Mouse (Mus musculus) lung, postnatal 25 days (tissue): ENCODE data around the gene Dph6.
A peak's percentile ranks its signal among the peaks of the same experiment; 100 is the strongest.
"Not testable (repeated sequence)": the region's sequence is repeated elsewhere in the genome, so short reads cannot be mapped to it uniquely, and the experiment has no call there.

ENCODE experiments used
- DNase-seq: peaks from one replicate; pipeline ENCODE4 v3.0.0; 2022; ENCODE audit warnings: low spot score

Dph6 gene

DNA sequence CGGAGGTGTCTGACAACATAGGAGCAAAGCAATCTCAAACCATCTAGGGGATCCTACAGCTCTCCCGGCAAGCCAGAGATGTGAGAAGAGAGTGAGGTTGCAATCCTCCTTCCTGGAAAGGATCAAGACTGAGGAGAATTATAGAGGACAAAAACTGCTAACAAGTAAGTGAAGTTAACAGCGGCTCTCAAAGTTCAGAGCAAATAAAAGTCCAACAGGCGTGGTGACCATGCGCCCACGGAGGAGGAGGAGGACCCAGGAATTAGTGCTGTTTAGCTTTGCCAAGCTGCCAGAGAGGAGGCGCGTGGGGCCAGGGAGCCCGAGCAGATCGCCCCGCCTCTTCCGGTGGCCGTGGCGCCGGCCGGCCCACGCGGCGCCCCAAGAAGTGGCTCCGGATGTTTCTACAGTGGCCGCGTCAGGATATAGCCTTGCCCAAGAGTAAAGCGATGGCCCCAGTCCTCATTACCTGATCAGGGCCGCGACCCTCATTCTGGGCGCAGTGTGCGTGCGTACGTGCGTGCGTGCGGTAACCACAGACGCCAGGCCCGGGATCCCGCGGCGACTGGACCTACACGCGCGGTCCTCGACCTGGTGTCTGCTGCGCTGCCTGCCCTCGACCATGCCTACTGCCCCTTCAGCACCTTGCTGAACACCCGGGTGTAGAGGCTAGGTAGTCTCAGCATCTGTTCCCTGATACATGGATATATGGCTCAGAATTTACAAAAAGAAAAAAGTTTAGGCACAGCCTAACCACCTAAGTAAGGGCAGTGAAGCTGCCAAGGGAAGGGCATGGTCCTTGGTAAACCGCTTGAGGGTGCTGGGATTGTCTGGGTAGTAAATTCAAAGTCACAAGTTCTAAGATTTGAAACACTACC lies at the start of gene Dph6:
Gene Dph6, minus strand, starts transcription at position 600 of the 875 bp plus-strand sequence.
- peak; percentile 76 for DNase-seq

DNA sequence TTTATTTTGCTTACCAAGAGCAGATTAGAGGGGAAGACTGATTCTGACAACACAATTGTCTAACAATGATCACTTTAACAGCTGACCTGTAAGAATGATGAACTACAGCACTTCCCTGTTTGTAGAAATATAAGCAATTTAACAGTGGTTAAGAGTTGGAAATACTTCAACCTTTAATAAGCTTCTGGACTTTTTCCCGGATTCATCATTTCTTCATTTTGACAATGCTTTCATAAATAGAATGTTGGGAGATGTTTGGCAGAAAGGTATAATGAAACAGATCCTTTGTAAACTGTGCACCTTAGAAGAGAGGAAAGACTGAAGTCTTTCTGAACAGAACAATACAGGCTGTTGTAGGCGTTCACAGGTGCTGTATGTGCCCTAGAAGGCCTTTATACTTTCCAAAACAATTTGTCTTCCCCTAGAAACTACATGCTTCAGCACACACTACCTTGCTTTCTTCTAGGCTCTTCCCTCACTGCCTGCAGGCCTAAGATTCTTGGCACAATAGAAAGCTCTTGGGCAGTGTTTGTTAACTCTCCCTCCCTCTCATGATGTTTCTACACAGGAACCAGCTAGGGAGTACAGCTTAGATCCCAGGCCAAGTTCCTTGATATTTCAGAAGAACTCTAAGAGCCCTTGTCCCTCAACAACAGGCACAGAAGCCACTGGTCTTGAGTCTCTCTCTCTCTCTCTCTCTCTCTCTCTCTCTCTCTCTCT lies 46.4 kb upstream of the Dph6 start:
- peak; percentile 59 for DNase-seq

DNA sequence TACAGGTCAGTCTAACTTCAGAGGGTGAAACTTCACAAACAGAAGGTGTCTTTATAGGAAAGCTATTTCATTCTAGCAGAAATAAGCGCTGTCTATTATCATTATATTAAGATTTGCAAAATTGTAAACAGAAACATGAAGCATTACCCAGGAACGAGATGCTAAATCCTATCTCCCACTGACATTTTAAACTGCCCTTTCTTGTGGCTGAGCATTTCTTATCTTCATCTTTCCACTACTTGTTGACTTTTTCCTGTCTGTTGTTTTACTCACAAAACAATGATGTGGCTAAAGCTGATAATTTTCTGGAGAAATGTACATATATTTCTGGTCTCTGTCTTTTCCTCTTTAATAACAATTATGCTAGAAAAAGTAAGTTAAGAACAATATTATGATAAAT lies 36.8 kb upstream of the Dph6 start:
- no peak for DNase-seq

DNA sequence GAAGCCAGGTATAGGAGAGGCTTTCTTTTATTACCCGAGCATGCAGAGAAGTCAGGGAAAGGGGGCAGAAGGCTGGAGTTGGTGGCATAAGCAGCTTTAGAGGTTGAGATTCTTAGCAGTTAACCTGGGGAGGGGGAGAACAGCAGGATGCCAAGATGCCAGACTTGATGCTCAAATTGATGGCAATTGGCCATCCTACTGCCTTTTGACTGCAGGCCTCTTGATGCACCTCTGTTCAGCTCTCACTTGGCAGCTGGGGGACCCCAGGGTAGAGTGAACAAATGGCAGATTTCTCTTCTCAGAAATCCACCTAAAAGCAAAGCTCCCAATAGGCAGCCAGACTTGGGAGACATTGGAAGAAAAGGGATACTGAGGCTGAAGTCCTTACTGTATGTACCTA lies 32.7 kb upstream of the Dph6 start:
- DNase-seq, result no peak

DNA sequence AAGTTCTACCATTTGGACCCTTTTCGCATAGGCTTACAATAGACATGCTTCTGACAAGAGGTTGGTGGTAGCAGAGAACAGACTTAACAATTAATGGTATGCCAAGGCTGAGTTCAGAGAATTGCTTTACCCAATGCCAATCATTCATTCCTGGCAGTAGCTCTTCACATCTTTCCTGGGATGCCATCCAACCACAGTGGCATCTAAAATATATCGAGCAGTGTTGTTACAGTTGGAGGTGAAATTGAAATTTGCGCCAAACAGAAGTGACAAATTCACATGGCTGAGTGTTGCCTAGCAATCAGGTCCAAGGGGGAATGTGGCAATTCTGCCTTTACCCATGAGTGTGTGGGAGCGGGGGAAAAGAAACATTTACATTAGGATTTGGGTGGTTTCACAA lies 32.3 kb upstream of the Dph6 start:
- no peak for DNase-seq

DNA sequence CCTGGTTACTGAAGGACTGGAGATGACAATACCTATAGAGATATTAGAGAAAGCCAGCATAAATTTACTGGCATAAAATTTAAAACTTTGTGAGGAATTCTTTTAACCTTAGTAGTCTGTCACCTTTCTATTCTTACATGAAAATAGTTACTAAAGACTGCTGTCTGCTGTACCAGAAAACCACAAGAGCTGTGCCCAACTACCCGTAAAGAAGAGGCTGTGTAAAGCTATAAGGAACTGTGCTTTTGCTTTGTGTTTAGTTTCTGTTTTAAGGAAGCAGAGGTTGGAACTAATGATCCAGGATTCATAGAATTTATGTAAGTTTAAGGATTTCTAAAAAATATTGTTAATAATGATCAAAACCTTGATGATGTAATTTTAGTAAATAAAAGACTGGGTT lies 19.1 kb upstream of the Dph6 start:
- DNase-seq, result no peak

DNA sequence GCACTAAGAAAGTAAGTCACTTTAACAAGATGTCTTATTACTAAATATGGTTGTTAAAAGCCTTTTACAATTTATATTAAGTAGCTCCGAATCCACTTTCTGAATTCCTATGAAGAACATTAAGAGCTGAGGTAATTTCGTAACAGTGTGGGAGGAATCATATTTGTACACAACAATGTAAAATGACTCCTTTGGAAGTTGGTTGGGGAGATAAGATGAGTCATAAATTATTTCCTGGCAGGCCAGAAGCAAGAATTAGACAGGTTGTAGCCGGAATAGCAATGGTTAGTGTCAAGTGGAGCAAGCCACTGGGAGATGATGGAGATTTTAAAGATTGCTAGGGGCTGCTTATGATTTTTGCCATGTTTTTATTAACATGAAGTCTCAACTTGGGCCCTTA lies 16.2 kb upstream of the Dph6 start:
- DNase-seq, result no peak

DNA sequence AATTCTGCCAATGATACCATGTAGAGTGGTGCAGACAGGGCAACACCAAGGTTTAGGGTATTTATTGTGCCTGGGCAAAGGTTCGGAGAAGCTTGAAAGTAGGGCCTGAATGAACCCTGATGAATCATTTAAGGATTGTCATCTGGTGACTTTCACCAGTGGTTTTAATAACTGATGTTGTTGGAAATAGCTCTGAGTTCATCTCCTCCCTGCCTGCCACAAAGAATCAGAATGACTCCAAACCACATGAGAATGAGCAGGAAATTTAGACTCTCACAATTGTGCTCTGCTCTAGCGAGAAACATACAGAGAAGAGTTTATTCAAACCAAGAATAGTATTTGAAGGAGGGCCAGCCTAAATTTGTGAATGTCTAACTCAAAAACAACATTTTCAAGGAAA lies 4.2 kb upstream of the Dph6 start:
- DNase-seq, result no peak

DNA sequence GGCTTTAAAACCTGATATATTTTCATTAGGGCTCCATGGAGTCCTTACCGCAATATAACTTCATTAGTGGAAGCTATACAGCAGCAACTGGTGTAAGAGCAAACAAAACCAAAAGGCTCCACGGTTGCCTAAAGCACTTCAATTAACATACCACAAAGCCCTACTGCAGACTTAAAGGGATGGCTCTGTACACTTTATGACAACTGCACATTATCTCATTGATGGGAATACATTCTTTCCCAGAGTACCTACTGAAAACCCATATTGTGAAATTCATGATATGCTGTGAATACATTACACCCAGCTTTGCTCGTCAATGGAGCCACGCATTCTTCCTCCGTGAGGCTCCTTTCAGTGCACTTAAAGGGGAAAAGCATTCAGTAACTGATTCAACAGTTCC lies 8.5 kb downstream of the Dph6 start:
- no peak for DNase-seq

DNA sequence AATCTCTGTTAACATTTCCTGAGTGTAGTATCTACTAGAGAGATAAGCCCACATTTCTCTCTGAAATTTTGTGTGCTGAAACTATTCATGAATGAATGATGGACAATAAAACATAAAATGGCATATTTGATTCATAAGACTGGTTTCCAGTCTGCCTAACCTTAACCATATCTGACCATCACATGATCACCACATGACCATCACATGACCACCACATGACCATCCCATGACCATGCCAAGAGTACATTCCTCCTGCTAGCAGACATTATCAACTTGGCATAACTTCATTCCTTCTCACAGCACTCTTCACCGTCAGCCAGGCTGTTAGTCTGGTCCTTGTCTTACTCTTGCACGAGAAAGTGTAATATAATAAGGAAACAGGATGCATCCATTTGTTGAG lies 10.9 kb downstream of the Dph6 start:
- DNase-seq, result no peak

DNA sequence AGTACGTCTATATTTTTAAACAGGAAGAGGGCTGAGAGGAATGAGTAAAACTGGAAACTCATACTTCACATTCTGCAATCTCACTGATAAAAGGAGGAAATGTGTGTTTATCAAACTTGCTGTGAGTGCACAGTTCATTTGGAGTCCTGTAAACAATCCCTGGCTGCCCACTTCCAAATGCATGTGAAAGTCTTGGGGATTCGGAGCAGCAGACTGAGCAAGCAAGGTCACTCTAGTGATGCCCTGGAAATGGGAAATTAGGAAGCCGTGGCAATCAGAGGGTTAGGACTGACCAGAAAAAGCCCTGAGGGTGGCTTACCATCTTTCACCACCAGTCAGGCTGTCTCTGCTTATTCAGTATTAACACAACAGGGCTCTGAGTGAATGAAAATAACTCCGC lies 30.1 kb downstream of the Dph6 start:
- DNase-seq, result peak; percentile 54

DNA sequence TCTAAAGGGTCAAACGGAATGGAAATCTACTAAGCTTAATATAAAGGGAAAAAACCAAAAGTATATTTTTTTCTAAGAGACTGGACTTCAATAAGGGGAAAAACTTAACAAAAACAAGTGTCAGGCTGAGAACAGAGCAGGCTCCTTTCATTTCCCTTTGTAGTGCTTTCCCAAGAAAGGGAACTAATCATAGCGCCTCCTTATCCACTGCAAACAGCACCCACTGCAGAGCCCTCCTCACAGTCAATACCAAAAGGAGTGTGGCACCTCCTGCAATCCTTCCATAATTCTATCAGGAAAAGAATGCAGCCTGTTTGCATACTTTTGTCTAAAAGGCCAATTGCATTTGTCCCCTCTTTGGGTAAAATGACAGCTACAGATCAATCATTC lies 32.2 kb downstream of the Dph6 start:
- DNase-seq, result peak; percentile 14

DNA sequence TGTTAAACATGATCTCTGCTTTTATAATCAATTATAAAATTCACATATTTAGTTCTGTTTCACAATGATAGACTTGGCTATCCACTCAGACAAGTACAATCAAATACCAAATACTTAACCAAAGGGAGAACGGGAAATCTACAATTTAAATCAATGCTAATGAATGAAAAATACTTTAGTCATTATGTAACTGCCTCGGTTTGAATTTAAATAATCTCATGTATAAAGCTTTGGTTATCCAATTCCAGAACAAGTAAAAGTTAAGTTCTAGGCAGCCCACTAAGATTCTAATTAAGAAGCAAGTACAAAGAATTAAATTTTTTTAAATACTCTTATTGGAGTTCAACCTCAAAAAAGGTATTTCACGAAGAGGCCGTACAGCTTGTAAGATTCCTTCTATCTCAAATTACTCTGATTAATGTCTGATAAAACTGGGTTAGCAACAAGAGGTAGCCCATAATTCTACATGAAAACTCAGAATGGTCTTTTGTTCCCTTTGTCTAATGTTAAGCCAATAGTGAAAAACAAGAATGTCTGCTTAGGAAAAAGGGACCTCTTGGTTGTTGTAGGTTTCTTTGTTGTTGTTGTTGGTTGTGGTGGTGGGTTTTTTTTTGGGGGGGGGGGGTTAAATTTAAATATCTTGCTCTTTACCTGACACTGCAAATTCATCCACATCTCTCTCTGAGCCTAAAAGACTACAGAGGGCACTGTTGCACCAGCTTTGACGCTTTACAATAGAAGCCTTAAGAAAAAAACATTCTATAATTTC lies 32.8 kb downstream of the Dph6 start:
- peak; percentile 23 for DNase-seq

DNA sequence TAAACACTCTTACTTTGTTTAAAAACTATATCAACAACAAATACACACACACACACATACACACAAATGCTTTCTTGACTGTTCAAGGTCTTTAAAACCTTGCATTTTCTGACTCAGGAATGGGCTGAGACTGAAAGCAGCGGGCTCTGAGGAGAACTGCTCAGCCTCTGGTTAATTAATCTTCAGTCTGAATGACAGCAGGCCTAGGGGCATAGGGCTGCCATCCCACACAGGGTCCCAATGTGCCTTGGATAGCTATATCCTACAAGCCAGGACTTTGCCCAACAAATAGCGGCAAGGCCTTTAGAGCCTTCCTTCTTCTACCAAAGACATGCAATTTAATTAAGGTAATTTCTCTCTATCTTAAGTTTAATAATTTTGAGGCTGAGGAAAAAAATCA lies 43.2 kb downstream of the Dph6 start:
- no peak for DNase-seq

DNA sequence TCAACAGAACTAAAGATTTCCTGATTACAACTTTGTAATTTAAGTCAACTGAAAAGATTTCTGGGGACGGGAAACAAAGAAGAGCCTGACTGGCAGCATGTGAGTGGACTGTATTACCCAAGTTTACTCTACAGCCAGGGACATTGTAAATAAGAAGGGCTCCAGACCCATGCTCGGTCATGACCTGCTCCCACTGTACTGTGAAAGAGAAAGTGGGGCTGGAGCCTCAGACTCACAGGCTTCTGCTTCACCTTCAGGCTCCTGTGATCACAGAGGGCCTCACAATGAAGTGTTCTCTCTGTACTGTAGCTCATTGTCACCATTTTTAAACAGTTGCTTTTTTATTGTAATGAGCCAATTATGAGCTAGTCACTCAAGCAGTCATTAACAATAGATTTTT lies 44.7 kb downstream of the Dph6 start:
- peak; percentile 6 for DNase-seq

DNA sequence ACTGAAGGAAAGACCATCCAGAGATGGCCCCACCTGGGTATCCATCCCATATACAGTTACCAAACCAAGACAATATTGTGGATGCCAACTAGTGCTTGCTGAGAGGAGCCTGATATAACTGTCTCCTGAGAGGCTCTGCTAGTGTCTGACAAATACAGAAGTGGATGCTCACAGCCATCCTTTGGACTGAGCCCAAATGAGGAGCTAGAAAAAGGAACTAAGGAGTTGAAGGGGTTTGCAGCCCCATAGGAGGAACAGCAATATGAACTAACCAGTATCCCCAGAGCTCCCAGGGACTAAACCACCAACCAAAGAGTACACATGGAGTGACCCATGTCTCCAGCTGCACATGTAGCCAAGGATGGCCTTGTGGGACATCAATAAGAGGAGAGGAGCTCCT lies 49.6 kb downstream of the Dph6 start:
- not testable (repeated sequence) for DNase-seq

DNA sequence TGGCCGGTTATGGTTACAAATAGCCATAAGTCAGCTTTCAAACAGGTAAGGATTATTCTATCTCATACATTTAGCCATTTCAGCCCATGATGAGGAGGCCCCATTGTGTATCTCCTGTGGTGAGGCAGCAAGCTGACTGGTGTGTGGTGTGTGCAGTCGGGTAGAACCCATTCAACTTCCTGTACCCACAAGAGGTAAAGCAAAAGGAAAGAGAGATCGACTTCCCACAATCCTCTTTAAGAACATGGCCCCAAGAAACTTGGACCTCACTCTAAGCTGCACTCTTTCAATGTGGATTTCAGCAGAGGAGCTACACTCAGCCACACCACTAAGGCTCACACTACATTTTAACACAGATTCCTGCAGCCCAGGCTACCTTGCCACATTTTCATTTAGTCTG lies 53.6 kb downstream of the Dph6 start:
- DNase-seq, result no peak

DNA sequence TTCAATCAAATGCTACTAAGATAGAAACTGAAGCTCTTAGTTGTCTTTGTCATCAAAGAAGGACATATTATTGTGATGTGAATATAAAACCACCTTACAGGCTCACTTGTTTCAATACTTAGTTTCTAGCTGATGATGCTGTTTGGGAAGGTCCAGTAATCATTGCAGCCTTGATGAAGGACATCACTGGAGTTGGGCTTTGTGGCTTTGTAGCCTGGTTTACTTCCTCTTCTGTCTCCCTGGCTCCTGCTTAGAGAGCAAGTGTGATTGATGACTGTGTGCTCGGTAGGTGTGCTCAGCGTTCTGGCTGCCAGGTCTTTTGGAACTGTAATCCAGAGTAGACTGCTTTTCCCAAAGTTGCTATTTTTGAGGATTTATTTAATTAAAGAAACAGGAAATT lies 55.0 kb downstream of the Dph6 start:
- no peak for DNase-seq

DNA sequence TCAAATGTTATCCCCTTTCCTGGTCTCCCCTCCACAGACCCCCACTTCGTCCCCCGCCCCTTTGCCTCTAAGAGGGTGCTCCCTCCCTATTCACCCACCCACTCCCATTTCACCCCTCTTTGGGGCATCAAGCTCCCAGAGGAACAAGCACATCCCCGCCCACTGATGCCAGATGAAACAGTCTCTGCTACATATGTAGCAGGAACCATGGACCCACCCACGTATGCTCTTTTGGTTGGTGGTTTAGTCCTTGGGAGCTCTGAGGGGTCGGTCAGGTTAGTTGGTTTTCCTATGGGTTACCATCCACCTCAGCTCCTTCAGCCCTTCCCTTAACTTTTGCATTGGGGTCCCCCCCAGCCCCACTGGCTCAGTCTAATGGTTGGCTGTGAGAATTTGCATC lies 61.4 kb downstream of the Dph6 start:
- no peak for DNase-seq

DNA sequence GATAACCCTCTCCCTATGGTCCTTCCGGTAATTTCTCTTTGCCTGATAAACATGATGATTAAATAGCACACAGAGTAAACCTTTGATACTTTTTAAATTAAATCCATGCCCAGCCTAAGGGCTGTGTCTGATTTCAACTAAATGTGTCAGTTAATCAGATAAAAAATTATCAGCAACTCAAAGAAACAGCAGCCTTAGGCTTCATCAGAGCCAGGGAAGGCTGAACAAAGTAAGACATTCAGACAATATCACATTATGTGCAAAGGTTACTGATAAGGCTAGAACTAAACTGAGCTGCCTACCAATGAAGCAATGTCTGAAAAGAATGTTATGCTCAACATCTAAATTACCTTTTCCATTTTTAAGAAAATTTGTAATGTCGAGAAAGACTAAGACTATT lies 74.0 kb downstream of the Dph6 start:
- DNase-seq, result no peak

DNA sequence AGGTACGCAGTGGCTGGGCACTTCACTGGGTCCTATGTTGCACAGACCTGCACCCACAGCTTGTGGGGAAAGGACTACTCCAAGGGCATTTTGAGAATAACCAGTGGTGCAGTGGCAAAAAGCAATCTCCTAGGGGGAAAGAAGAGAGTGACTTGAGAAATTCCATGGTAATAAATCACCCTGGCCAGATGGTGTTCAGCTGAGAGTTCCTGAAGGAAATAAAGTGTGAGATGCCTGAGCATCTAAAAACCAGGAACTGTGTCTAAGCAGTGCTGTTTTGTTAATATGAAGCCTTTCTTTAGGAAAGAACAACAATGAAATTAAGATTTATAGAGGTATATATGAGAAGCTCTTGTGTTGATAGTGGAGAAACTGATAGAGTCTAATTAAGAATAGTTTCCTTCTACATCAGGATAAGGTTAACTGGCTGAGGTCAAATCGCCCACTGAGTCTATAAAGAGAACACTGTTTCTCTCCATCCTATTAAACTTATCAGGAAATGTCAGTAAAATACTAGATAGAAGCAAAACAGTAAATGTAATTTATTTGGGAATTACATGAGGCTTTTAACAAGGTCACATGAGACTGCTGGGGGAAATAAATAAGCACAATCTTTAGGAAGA lies 111.7 kb downstream of the Dph6 start:
- no peak for DNase-seq

DNA sequence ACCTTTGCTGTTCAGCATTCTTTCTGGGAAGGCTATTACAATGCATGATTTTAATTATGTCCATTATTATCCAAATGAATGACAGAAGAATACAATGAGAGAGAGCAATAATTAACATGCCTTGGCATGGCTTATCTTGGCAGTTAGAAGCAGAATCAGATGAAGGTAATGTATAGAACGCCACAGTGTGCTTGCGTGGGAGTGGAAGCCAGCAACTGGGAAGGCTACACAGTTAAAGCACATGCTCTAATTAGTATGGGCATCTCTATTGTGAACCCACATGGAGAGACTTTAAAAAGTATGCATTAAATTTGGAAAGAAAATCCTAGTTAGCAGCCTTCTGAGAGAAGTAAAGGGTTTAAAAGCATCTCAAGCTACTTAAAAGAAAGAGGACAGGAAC lies 112.4 kb downstream of the Dph6 start:
- DNase-seq, result no peak
